Mouse (Mus musculus) heart, embryonic 12.5 days (tissue): ENCODE results near the gene Slc2a13. TPM values are rescaled to one million over a fixed set of nuclear protein-coding genes. Genes with fewer than 3 reads are reported as not detected.

Experiments used
- ATAC-seq: fragments of 200-750 bp; cut with Nextera tagmentation; 2 replicates; pipeline ENCODE4 v1.8.0; 2017; ENCODE audit warnings: moderate TSS enrichment, moderate library complexity; ENCODE audit not compliant: insufficient number of reproducible peaks, low FRiP score
- H3K27ac ChIP-seq: fragments of 300-500 bp; sonication (generic); 2 replicates; pipeline ENCODE4 v1.5.1; 2016; ENCODE audit warnings: mild to moderate bottlenecking, moderate library complexity; ENCODE audit not compliant: poor library complexity, severe bottlenecking
- H3K27me3 ChIP-seq: fragments of 300-500 bp; sonication (generic); replicated peaks from 2 replicates; pipeline ENCODE4 v1.6.1; 2016; ENCODE audit warnings: mild to moderate bottlenecking, moderate library complexity
- H3K36me3 ChIP-seq: fragments of 300-500 bp; sonication (generic); 2 replicates; pipeline ENCODE4 v1.6.1; 2016; ENCODE audit warnings: mild to moderate bottlenecking, moderate library complexity
- H3K4me1 ChIP-seq: fragments of 300-500 bp; sonication (generic); replicated peaks from 2 replicates; pipeline ENCODE4 v1.6.1; 2016; ENCODE audit warnings: mild to moderate bottlenecking
- H3K4me2 ChIP-seq: fragments of 300-500 bp; sonication (generic); 2 replicates; pipeline ENCODE4 v1.6.1; 2016; ENCODE audit warnings: mild to moderate bottlenecking, moderate library complexity
- H3K4me3 ChIP-seq: fragments of 300-500 bp; sonication (generic); 2 replicates; pipeline ENCODE4 v1.5.1; 2016; ENCODE audit warnings: mild to moderate bottlenecking
- H3K9ac ChIP-seq: fragments of 300-500 bp; sonication (generic); 2 replicates; pipeline ENCODE4 v1.6.1; 2016; ENCODE audit warnings: mild to moderate bottlenecking, moderate library complexity
- H3K9me3 ChIP-seq: fragments of 300-500 bp; sonication (generic); replicated peaks from 2 replicates; pipeline ENCODE4 v1.6.1; 2016; ENCODE audit warnings: mild to moderate bottlenecking, moderate library complexity
- WGBS: fragments of 180-500 bp; shearing (Covaris S2); methylation state at CpG from one replicate; pipeline ENCODE4 v1.1.7; 2016; 5-methylcytosine and 5-hydroxymethylcytosine counted together
- polyA plus RNA-seq: library from polyadenylated mRNA; unstranded; fragments of >200 nt; fragmentation: Nextera tagmentation; extraction: Ambion mirVana; gene quantifications from 2 replicates; pipeline ENCODE4 v1.2.1, GENCODE M21; 2016

Gene Slc2a13
- polyA plus RNA-seq, 1 experiment from 2014 or later = 2.2 TPM

GRCm38 (mm10) chr15:91502235-91502634 is 70.8 kb downstream of the Slc2a13 start:
- no peak overlapping the region for H3K4me2 ChIP-seq
- 70% methylated on average over 9 of the region's 9 CpGs for WGBS
- no peak for ATAC-seq
- H3K36me3 ChIP-seq = no peaks in the 10 kb centered on the region
- H3K9me3 ChIP-seq = no peaks in the 10 kb centered on the region
- H3K9ac ChIP-seq = no peak overlapping the region
- H3K27ac ChIP-seq = no peak overlapping the region
- no peak overlapping the region for H3K4me3 ChIP-seq
- H3K27me3 ChIP-seq = no peaks in the 10 kb centered on the region
- no peaks in the 10 kb centered on the region for H3K4me1 ChIP-seq

- H3K9ac ChIP-seq = no peak overlapping the region
- H3K9me3 ChIP-seq = no peaks in the 10 kb centered on the region
- no peak overlapping the region for H3K4me3 ChIP-seq
- H3K27me3 ChIP-seq = no peaks in the 10 kb centered on the region
- no peak overlapping the region for H3K27ac ChIP-seq
- no peaks in the 10 kb centered on the region for H3K36me3 ChIP-seq
- H3K4me2 ChIP-seq = no peak overlapping the region
- ATAC-seq = no peak
- no peaks in the 10 kb centered on the region for H3K4me1 ChIP-seq
- 78% methylated on average over 4 of the region's 4 CpGs for whole genome bisulfite sequencing
These were observed 78.0 kb downstream of the Slc2a13 start for GRCm38 (mm10) chr15:91495014-91495413.

GRCm38 (mm10) chr15:91479924-91480615 is 93.0 kb downstream of the Slc2a13 start:
- H3K4me2 ChIP-seq = no peak overlapping the region
- WGBS = 82% methylated on average over 14 of the region's 14 CpGs
- no peaks in the 10 kb centered on the region for H3K27me3 ChIP-seq
- no peak overlapping the region for H3K9ac ChIP-seq
- no peak overlapping the region for H3K4me3 ChIP-seq
- H3K27ac ChIP-seq = no peak overlapping the region
- no peaks in the 10 kb centered on the region for H3K4me1 ChIP-seq
- H3K9me3 ChIP-seq = peaks cover 3% of the 10 kb centered on the region; the same call in 1 of the 2 replicates
- H3K36me3 ChIP-seq = peaks cover 2% of the 10 kb centered on the region; the same call in 1 of the 2 replicates
- ATAC-seq = no peak

- H3K36me3 ChIP-seq = no peaks in the 10 kb centered on the region
- H3K27me3 ChIP-seq = no peaks in the 10 kb centered on the region
- peaks cover 7% of the 10 kb centered on the region; the same call in 1 of the 2 replicates for H3K9me3 ChIP-seq
- H3K4me1 ChIP-seq = no peaks in the 10 kb centered on the region
- no peak overlapping the region for H3K4me2 ChIP-seq
- no peak overlapping the region for H3K4me3 ChIP-seq
- no peak overlapping the region for H3K9ac ChIP-seq
- no peak for ATAC-seq
- 29% methylated on average over 5 of the region's 5 CpGs for WGBS
- H3K27ac ChIP-seq = no peak overlapping the region
These were observed 95.3 kb downstream of the Slc2a13 start for GRCm38 (mm10) chr15:91477766-91478165.

- Histone ChIP-seq H3K4me3 (no peak overlapping the region), H3K4me1 (no peaks in the 10 kb centered on the region), H3K9me3 (peaks cover 8% of the 10 kb centered on the region), H3K36me3 (no peaks in the 10 kb centered on the region), H3K9ac (no peak overlapping the region), H3K27ac (no peak overlapping the region), H3K4me2 (no peak overlapping the region), H3K27me3 (no peaks in the 10 kb centered on the region)
- ATAC-seq = no peak
- WGBS = 75% methylated on average over 2 of the region's 2 CpGs
These were observed 99.2 kb downstream of the Slc2a13 start for GRCm38 (mm10) chr15:91473690-91474409.

GRCm38 (mm10) chr15:91465331-91465730 is 107.7 kb downstream of the Slc2a13 start:
- H3K27me3 ChIP-seq = no peaks in the 10 kb centered on the region
- ATAC-seq = no peak
- H3K4me3 ChIP-seq = no peak overlapping the region
- no peak overlapping the region for H3K4me2 ChIP-seq
- H3K9ac ChIP-seq = no peak overlapping the region
- no peaks in the 10 kb centered on the region for H3K4me1 ChIP-seq
- WGBS = 74% methylated on average over 3 of the region's 3 CpGs
- no peak overlapping the region for H3K27ac ChIP-seq
- no peaks in the 10 kb centered on the region for H3K36me3 ChIP-seq
- no peaks in the 10 kb centered on the region for H3K9me3 ChIP-seq

- no peaks in the 10 kb centered on the region for H3K27me3 ChIP-seq
- no peaks in the 10 kb centered on the region for H3K4me1 ChIP-seq
- no peak overlapping the region for H3K4me2 ChIP-seq
- no peak overlapping the region for H3K9ac ChIP-seq
- H3K36me3 ChIP-seq = no peaks in the 10 kb centered on the region
- ATAC-seq = no peak
- no peak overlapping the region for H3K4me3 ChIP-seq
- 71% methylated on average over 10 of the region's 10 CpGs for WGBS
- H3K27ac ChIP-seq = no peak overlapping the region
- no peaks in the 10 kb centered on the region for H3K9me3 ChIP-seq
These were observed 109.1 kb downstream of the Slc2a13 start for GRCm38 (mm10) chr15:91463857-91464435.

- Histone ChIP-seq H3K4me3 (no peak overlapping the region), H3K9ac (no peak overlapping the region), H3K4me2 (no peak overlapping the region), H3K27me3 (no peaks in the 10 kb centered on the region), H3K4me1 (no peaks in the 10 kb centered on the region), H3K9me3 (no peaks in the 10 kb centered on the region), H3K27ac (no peak overlapping the region), H3K36me3 (no peaks in the 10 kb centered on the region)
- WGBS = 58% methylated on average over 16 of the region's 16 CpGs
- ATAC-seq = no peak
These were observed 109.9 kb downstream of the Slc2a13 start for GRCm38 (mm10) chr15:91463026-91463661.

- Histone ChIP-seq H3K4me1 (no peaks in the 10 kb centered on the region), H3K36me3 (no peaks in the 10 kb centered on the region), H3K9ac (no peak overlapping the region), H3K4me2 (no peak overlapping the region), H3K27ac (no peak overlapping the region), H3K9me3 (no peaks in the 10 kb centered on the region), H3K27me3 (no peaks in the 10 kb centered on the region), H3K4me3 (no peak overlapping the region)
- no peak for ATAC-seq
- 48% methylated on average over 2 of the region's 2 CpGs for WGBS
These were observed 111.1 kb downstream of the Slc2a13 start for GRCm38 (mm10) chr15:91461940-91462339.

- ATAC-seq = no peak
- no peaks in the 10 kb centered on the region for H3K36me3 ChIP-seq
- no peak overlapping the region for H3K4me3 ChIP-seq
- H3K4me2 ChIP-seq = no peak overlapping the region
- H3K4me1 ChIP-seq = no peaks in the 10 kb centered on the region
- WGBS = 56% methylated on average over 2 of the region's 2 CpGs
- no peak overlapping the region for H3K27ac ChIP-seq
- H3K9me3 ChIP-seq = no peaks in the 10 kb centered on the region
- H3K9ac ChIP-seq = no peak overlapping the region
- no peaks in the 10 kb centered on the region for H3K27me3 ChIP-seq
These were observed 115.9 kb downstream of the Slc2a13 start for GRCm38 (mm10) chr15:91457202-91457601.

- Histone ChIP-seq H3K4me3 (no peak overlapping the region), H3K4me1 (peaks cover 7% of the 10 kb centered on the region), H3K4me2 (no peak overlapping the region), H3K36me3 (no peaks in the 10 kb centered on the region), H3K27me3 (no peaks in the 10 kb centered on the region), H3K9ac (no peak overlapping the region), H3K27ac (no peak overlapping the region), H3K9me3 (no peaks in the 10 kb centered on the region)
- 84% methylated on average over 6 of the region's 6 CpGs for whole genome bisulfite sequencing
- no peak for ATAC-seq
These were observed 127.7 kb downstream of the Slc2a13 start for GRCm38 (mm10) chr15:91445399-91445798.
